Mouse (Mus musculus) fat pad, adult 2 months (tissue): ENCODE results near the gene Traf1.

Experiments used
- DNase-seq: peaks from one replicate; pipeline ENCODE4 v3.0.0-alpha.2; 2011; ENCODE audit warnings: low read depth, low spot score; ENCODE audit errors: extremely low read depth

Traf1 gene

DNA sequence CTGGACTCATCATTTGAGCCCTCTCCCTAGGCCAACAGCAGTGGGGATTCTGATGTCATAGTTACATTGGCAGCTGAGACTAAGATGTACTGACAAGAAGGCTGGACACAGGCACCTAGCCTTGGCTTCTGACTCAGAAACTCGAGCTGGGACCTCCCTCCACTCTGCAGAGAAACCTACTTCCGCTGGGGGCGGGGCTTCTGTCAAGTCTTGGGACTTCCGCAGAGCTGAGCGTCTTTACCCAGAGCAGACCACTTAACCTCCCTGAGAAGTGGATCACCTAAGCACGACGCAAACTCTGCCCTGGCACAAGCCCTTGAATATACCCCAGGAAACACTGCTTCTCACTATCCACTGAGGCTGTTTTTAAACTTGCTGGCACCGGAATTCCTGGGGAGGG, 16.8 kb downstream of the Traf1 start:
- DNase-seq, result no peak

DNA sequence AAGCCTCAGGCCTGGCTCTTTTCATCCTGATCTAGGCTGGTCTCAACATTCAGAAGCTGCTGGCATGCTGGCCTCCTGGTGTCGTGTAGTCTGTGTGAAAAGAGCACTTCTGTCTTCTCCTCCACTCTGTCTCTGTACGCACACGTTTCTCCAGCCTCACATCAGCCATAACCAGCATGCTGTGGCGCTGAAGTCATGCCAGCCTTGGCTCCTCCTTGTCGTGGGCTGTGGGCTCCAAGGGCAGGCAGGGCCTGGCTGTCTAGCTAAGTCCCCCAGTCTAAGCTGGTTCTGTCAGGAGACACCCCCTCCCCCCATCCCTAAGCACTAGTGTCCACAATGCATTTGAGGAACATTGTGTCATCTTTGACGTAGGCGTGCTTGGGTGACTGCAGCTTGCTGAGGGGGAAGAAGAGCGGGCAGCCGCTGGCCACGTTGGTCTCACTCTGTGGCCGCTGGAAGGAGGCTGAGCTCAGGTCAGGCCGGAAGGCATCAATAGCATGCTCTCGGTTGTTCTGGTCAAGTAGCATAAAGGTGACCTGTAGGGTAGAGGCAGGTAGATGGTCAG, 17.9 kb downstream of the Traf1 start:
- DNase-seq, result no peak

DNA sequence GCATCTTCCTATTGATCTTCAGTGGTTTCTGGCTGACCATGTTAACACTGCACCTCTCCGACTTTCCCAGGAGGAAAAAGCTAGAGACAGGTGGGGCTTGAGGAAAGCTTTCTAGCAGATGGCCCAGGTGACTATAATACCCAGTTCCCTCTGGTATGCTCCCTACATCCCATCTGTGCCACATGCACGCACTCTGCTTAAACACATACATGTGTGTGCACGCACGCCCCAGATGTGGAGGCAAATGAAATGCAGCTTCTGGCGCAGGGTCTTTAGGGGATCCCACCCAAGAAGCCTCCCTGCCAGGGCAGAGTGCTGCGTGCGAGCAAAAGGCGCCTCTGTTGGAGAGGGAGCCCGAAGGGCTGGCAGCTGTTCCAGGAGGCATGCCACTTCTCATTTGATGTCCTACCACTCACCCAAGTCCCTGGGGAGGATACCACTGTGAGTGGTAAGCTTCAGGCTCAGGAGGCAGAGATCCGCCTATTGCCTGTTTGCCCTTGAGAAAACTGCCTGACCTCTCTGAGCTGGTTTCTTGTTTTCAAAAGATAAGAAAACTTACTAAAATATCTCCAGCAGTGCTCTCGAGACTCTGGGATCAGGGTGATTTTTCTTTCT, 20.4 kb downstream of the Traf1 start:
- no peak for DNase-seq

DNA sequence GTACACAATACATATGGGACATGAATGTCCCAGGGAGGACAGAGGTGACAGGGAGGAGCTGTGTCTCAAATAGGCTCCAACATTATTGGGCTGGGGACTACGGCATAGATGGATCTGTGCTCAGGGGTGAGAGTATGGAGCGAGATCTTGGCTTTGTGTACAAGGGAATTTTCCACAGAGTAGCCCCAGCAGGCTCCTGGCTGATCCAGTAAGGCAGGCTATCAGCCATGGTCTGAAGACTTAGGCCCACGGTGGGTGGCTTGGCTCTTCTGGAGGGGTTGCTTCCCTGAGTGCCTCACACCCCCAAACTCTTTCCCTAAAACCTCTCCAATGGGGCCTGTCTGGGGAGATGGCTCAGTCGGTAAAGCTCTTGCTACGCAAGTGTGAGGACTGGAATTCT, 21.3 kb downstream of the Traf1 start:
- DNase-seq, result no peak

DNA sequence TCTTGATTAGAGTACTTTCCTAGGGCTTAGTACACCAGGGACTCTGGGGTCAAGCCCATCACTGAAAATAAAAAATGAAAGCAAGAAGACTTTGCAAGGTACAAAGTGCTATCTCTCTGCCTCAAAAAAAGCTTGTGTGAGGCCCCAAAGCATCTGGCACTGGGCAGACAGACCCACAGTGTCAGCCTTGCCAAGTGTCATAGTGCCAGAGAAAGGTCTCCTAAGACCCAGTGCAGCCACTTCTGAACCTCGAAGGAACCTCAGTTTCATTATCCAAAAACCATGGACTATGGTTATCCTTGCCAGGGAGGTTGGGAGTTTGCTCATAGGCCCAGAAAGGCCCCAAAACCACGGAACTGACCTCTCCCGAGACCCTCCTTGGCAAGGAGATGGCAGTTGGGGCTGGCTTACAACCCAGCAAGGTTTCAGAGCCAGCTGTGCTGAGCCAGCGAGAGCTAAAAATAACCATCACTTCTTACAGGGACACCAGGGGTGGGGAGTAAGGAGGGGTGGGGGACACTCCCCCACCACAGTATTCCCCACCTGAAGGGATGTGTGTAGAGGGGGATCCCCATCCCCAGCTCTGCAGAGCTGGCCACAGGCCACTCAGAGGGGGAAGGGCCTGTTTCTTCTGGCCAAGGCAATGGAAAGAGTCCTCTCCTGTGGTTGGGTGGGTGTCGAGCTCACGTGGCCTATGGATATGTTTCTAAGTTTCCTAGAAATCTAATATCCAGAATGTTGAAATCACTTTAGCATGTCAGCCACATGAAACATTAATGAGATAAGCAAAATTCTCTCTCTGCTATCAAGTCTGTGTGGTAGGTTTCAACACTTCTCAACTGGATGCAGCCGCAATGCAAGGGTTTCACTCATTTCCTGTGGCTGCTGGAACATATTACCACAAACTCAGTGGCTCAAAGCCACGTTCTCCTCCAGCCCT, 23.0 kb downstream of the Traf1 start:
- no peak for DNase-seq

DNA sequence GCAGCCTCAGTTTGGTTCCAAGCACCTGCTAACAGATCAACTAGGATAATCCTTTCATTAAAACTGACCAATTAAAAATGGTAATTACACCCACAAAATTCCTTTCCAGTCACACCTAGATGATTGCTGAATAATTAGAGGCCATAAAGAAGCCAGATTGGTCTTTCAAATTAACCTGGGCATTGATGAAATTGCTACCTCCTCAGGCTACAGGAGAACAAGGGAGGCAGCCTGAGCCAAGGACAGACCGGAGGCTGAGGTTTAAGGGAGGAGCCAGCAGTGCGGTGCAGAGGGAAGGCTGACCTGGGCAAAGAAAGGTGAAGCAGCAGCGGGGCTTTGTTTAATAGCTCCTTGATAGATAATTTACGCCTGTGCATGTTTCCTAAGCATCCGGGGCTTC, 24.1 kb downstream of the Traf1 start:
- DNase-seq, result peak; percentile 67

DNA sequence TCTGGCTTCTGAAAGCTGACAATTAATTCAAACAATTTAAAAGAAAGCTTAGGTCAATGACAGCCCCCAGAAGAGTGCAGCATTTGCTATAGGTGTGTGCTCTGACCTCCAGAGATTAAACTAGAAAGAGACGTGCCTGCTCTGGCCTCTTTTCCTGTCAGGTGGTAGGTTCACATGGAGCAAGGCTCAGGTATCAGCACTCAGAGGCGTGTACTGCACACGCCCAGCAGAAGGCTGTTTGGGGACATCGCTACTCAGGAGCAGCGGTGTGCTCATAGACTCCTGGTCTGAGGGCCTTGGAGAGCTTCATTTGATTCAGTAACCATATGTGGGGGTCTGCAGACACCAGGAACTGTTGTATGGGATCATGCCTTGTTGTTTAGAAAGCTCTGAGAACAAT, 34.3 kb downstream of the Traf1 start:
- no peak for DNase-seq

DNA sequence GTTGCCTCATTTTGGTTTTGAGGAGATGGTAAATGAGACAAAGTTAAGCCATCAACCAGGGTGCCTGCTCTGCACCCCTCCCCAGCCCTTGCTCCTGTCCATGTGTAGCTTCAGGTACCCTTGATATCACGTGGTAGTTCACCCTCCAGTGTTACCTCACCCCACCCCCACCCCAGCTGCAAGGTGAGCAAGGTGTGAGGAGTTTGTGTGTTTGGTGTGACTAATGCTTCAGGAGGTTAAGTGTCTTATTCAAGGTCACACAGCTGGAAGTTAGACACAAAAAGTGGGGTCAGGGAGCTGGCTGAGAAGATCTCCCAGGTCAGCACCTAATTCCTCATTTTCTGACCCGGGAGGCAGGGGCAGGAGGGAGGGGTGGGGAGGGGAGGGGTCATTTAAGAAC, 38.8 kb downstream of the Traf1 start:
- no peak for DNase-seq

DNA sequence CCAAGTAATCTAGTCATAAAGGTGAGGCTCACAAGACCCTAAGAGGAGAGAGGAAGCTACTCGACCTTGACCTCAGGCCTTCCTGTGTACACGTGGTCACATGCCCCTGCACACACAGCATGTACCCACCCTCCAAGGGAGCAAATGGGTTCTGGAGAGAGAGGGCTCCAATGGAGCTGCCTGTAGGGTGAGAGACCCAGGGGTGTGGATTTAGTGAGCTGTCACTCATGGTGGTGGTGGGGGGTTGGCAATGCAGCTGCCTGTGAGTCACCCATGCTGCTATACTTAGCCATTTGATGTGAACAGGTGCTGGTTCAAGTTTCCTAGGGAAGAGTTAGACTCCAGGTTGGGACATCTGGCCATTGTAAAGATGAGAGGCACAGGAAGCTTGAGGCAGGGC, 41.4 kb downstream of the Traf1 start:
- no peak for DNase-seq

DNA sequence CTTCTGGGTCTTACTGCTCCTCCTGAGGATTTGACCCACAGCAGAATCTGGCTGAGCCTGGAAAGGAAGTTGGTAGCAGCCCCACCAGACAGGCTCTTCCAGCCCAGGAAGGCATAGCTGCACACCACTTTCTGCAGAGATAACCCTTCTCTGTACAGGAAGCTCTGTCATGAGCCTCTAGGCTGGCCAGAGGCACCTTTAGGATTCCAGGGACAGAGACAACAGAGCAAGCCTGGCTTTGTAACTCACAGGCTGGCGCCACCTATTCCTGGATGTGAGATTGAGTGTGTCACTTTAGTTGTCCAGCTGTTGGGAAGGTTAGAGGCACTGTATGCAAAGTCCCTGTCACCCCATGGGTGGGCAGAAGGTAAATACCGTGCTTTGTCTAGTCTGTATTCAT, 46.5 kb downstream of the Traf1 start:
- DNase-seq, result no peak

DNA sequence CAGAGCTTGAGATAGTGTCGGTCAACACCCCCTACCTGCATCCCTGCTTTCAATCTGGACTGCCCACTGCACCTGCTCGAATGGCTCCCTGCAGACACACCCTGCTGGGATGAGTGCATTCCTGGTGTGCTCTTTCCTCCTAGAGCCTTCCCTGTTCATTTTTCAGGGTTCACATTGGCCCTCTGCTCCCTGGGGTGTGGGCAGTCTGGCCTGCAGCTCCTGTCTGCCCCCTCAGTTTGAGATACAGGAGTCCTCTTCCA, 46.8 kb downstream of the Traf1 start:
- no peak for DNase-seq

DNA sequence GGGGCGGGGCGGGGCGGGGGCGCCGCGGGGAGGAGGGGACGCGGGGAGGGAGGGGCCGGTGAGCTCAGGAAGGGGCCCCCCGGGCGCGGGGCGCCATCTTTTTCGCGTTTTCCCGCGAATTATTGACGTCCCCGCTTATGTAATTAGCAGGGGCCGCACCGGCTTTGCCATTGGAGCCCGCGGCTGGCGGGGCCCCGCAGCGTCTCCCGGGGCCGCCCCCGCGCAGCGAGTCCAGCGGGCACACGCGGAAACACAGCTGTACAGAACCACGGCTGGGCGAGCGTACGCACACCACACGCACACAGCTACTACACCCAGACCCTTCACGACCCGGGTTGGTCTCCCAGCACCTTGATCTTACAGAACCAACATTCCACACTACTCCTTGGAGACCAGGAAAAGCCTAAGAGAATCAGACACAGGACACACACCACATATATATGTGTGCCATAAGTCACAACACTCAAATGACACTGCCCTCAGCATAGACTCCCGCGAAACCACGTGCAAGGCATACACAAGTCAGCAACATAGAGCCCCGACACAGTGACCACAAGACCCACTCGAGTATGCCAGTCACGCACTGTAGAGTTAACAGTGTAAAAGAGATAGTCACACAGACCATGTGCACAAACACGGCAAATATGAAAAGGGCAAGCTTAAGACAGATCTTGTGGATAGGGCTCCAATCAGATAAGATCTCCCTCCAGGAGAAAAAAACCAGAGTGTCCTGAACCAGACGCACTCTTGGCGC, 47.3 kb downstream of the Traf1 start:
- DNase-seq, result no peak

DNA sequence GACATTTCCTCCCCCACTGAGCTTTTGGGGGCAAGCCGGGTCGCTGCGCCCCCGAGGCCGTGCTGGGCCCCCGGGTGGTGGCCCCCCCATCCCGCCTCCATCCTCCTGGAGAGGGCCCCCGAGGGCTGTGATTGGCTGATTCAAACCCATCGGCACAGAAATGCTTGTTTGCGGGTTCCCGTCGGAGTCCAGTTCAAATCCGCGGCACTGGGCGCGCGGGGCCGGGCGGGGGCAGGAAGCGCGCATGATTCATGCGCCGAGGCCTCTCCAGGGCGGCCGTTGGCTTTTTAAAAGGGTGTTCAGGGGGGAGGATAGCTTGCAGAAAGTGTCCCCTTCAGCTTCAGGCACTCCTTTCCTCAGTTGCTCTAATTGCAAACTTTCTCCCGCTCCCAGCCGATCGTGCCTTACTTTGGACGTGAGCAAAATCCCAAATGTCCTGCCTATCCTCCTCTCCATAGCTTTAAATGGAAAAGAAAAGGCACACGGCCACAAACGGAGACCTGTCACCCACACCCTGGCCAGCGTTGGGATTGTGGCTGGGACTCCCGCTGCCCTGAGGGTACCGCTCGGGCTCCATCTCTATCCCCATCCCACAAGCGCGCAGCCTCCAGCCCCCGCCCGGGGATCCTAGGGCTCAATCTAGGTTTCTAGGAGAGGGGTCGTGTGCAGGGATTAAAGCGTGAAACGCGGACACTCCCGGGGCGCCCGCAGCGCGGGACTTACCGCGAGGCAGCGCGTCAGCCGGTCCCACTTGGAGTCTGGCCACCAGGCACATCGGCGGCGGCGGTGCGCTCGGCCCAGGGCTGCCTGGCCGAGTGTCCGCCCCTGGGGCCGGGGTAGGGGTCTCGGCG, 48.1 kb downstream of the Traf1 start, which contains the start of gene Phf19:
Phf19 (minus strand) TSS at position 809 of the 851 bp plus-strand sequence.
- DNase-seq, result no peak

DNA sequence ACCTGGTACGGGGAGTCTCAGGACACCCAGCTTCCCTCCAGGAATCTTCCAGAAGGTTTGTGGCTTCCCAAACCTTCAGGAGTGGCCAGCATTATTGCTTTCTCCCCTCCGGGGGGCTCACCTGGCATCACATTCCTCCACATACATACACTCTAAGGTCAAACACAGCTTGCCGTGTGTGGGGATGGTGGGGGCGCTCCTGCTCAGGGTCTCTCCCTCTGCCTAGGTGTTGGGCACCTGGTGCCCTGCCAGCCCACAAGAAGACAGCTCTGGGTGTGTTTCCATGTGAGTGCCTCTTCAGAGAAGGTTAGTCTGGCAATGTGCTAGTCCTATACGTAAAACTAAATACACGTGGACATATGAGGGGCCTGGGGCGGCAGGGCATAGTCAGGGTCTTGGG, 49.0 kb downstream of the Traf1 start:
- no peak for DNase-seq

DNA sequence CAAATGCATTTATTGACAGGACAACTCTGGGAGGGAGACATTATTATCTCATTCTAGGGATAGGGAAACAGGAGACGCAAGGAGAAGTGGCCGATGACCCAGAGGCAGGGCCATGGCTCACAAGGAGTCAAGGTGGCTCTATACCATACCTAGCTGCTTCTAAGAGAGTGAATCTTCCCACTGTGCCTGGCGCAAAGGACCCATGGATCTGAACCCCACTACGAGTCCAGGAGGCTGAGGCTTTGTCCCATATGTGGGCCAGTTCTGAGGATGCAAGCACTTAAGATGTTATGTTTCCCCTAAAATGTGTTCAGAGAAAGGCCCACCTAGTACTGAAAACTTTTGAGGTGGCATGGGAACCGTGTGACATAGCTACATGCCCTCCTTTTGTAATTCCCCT, 49.7 kb downstream of the Traf1 start:
- no peak for DNase-seq

DNA sequence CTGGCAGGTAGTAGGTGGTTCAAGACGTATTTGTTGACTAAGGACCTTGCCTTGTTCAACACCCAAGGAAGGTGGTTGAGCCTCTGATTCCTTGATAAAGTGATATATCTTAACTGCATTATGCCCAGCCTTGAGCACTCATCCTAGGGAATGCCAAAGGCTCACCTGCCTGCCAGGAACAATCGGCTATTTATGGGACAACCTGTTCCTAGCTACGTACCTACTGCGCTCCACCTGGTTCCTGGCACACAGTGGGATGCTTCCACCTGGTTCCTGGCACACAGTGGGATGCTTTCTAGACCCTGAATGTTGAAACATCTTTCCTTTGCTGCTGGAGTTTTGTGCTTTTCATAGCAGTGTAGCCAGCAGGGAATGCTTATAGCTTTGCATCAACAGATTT, 51.9 kb downstream of the Traf1 start:
- no peak for DNase-seq

DNA sequence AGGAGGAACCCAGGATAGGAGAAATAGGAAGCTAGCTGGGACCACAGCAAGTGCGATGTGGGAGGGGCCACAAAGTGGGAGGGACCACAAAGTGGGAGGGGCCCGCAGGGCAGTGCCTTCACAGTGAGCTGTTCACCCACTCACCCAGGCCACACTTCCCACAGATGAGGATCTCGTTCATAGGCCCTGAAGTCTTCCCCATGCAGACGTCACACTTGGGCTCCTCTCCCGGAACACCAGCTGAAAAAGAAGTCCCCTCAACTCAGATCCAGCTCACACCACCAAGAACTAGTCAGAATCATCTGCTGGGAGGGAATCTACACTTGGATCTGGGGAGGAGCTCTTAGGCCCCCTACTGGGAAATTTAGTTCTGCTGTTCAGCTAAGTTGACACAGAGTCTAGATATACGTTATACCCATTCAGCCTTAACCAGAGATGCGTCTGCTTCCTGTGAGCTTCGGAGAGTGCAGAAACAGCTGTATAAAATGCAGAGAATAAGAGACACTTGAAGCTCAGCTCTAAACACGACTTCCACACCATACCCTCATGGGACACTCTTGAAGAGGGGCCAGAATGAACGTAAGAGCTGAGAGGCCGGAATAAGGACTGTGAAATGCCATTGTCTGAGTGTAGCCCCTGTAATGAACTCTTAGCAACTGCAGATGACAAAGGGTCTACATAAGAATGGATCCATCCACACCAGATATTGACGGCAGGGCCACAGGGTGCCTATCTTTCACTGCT, 54.5 kb downstream of the Traf1 start:
- DNase-seq, result no peak

DNA sequence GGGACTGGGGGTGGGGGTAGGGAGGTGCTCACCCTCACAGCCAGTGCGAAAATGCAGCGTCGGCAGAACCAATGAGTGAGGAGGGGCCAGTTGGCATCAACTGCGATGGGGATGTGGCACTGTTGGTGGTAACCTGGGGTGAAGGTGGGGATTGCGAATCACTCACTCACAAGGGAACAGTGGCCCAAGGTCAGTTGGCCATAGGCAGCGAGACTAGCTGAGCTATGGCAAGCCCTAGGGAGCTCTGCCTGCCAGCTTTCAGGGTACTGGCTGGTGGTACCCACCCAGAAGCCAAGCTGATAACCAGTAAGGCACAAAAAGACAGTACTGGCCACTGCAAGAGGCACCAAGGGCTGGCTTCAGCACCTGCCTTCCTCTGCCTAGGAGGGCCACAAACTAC, 55.1 kb downstream of the Traf1 start:
- DNase-seq, result no peak

DNA sequence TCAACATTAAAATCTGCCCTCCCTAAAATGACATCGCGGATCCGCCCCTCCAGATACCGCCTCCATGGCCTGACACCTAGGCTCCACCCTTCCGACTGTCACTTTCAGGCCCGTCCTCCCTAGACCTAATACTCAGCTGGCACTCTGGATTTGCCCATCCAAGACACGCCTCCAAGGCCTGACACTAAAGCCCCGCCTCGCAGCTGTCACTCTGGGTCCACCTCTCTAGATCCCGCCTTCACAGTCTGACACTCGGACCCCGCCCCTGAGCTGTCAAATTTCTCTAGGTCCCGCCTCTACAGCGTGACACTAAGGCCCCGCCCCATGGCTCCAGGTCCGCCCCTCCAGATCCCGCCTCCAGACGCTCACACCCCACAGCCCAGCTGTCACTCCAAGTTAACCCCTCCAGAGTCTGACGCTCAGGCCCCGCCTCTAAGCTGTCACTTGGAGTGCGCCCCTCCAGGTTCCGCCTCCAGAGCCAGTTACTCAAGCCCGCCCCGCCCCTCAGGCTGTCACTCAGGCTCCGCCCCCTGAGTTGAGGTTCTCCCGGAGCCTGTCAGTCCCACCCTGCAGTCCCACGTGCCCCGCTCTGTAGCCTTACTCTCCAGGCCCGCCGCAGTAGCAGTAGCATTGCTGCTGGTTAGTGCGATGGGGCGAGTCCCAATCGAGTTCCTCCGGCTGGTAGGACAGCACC, 56.6 kb downstream of the Traf1 start:
- DNase-seq, result peak; percentile 99
